Mouse (Mus musculus) neural tube, embryonic 10.5 days (tissue): ENCODE data around the gene Fmo9.

ENCODE experiments used
- DNase-seq: peaks from one replicate; pipeline ENCODE4 v3.0.0-alpha.2; 2017; ENCODE audit warnings: low spot score; ENCODE audit errors: extremely low spot score

Fmo9 gene

DNA sequence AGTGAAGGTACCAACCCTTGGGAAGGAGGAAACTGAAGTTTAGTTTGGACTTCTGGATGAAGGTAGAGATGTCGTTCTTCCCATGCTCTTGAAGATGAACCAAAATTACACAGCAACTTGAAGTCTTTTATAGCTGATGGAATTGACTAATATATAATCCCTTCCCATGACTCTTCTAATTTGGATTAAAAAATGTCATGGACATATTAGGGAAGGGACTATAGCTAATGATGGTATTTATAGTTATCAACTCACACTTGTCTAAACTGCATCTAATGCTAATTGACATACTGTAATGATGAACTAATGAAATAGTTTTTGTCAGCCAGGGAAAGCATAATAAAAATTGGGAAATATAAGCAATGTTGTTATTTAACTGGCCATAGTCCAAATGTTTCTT lies at the start of gene Fmo9:
Gene Fmo9, minus strand, starts transcription at position 101 of the 400 bp plus-strand sequence.
- DNase-seq, result no peak

DNA sequence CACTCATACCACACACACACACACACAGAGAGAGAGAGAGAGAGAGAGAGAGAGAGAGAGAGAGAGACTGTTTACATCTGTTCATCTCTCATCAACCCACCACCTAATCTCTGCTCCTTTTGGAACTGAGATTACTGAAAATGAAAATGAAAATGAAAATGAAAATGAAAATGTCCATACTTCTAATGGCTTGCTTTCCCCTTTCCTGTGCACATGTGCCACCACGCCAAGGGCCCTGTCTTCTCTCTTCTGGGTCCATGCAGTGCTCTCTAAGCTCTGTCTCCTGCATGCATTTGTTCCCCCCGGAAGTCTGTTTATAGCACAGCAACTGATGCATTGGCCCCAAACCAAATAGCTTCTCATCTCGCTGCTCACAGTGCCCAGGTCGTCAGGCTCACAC lies 49.2 kb upstream of the Fmo9 start:
- no peak for DNase-seq

DNA sequence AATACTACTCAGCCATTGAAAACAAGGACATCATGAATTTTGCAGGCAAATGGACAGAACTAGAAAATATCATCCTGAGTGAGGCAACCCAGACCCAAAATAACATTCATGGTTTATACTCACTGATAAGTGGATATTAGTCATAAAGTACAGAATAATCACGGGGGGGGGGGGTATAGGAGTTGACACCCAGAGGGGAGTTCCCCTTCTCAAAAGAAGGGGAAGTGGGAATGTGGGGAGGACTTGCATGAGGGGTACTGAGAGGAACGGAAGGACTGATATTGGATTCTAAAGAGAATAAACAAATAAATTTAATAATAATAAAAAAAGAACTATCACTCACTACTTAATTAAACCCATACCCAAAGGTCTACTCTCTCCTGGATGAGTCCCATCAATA lies 48.6 kb upstream of the Fmo9 start:
- DNase-seq, result no peak

DNA sequence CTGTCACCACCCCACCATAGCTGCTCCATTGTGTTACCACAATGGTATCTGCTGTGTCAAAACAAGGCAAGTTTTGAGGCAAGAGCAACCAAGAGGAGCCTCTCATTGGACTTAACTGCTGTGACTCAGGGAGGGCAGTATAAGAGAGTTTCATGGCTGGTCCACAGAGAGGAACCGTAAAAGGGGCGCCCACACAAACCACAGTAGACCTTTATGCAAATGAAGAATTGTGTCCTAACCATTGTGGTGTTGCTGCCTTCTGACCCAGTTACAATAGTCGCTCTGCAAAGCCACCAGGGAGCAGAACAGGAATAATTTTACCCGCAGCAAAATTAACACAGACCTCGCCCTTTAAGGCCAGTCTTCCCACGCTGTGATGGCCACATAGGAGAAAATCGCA lies 29.2 kb upstream of the Fmo9 start:
- DNase-seq, result no peak

DNA sequence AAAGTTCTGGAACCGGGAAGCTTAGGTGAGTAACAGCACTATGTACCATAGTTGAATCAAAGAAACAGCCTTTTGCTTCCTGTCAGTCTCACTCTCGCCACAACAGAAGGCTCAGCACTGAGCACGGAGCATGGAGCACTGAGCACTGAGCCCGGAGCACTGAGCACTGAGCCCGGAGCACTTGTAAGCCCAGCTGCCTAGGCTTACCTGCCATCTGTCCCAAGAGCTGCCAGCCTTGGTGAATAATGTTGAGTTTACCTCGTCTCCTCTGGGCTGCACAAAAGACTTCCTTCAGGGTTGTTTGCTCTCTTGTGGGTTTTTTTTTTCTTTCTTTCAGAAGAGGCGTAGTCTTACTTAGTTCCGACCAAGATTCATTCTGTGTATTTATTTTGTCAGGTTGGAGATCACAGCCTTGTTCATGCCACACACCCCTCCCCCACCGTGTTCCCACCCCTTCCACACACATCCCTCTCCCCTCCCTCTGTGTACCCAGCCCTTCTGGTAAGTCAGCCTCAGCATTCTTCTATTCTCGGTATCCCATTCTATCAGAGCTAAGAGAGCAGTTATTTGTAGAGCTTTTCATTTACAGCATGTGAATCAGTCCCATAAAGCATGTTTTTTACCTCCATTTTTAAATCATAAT lies 20.7 kb upstream of the Fmo9 start:
- DNase-seq, result no peak

DNA sequence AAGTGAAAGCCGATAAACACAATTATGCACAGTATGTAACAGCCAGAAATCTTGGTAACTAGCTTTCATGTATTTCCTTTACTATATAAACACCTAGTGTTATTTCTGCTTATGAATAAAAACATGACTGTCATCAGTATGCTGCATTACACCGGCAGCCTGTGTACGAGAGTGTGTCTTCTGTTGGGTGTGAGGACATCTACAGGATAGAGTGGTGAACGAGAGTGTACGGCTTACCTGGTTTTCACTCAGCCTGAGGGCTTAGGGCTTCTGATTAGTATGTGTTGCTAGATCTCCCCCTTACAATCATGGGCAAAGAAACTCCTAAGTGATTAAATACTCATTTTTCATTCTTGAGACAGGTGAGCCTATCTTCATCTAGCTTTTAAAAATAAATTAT lies 12.4 kb downstream of the Fmo9 start:
- no peak for DNase-seq

DNA sequence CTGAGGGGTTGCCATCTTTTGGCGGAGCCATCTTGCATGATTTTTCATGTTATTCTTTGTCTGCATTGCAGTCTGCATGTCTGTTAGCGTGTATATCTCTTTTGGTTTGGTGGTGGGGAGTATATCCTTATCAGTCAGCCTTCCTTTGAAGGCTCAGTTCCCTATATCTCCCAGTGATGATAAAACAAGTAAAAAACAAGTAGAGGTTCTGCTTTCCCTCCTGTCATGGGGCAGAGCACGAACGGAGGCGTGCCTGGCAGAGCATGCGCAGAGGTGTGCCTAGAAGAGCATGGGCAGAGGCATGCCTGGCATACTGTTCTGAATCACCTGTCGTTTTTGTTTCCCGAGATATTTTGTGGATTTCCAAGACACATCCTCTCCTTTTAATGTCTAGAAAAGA lies 20.8 kb downstream of the Fmo9 start:
- DNase-seq, result no peak

DNA sequence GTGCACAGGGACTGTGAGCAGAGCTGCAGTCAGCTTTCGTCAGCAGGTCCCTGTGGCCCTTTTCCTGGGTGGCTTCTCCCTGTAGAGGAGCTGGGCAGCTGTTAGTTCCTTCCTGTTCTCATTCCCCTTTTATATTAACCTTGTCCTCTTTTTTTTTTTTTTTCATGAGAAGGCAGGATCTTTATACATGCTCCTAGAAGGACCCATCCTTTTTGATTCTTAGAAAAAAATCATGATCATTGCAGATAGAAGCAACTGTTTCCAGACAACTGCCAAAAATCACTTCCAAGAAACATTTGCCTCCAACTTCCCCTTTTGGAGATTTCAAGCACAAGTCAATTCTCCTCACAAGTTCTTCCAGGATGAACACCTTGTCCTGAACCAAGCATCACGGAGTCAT lies 34.1 kb downstream of the Fmo9 start, which contains the start of gene Gm4847:
Gene Gm4847, minus strand, starts transcription at position 101 of the 400 bp plus-strand sequence.
- no peak for DNase-seq
